Mouse (Mus musculus) brain, embryonic 14.5 days (tissue): ENCODE data around the gene Zmynd8. TPM values are rescaled to one million over a fixed set of nuclear protein-coding genes. Genes with fewer than 3 reads are reported as not detected.

Experiments
- DNase-seq: peaks from one replicate; pipeline ENCODE4 v3.0.0-alpha.2; 2011; ENCODE audit warnings: low read depth
- CTCF ChIP-seq: fragments of 200-500 bp; IDR thresholded peaks from 2 replicates; pipeline ENCODE4 v1.5.1; 2012; ENCODE audit warnings: inconsistent platforms, mild to moderate bottlenecking, moderate library complexity, borderline replicate concordance; ENCODE audit not compliant: insufficient read depth, insufficient read length; ENCODE audit errors: extremely low read depth
- POLR2A ChIP-seq: fragments of 200-500 bp; IDR thresholded peaks from 2 replicates; pipeline ENCODE4 v1.6.1; 2012; ENCODE audit warnings: mild to moderate bottlenecking, inconsistent platforms, borderline replicate concordance; ENCODE audit not compliant: poor library complexity, insufficient read depth, insufficient read length, severe bottlenecking; ENCODE audit errors: extremely low read depth
- polyA plus RNA-seq: library from polyadenylated mRNA; depleted of rRNA; stranded (reverse); fragments of >200 nt; gene quantifications from 2 replicates; pipeline ENCODE4 v1.2.3, GENCODE M21; 2012

The Zmynd8 gene
- polyA plus RNA-seq, 1 experiment: 75.8 TPM

- TF ChIP-seq POLR2A (no peak), CTCF (no peak)
- no peak for DNase-seq
Measured at GRCm38 (mm10) chr2:165825261-165825900, 73.4 kb downstream of the Zmynd8 start.

GRCm38 (mm10) chr2:165824826-165825225 is 74.0 kb downstream of the Zmynd8 start:
- no peak for DNase-seq
- TF ChIP-seq POLR2A: no peak
- no peak for TF ChIP-seq CTCF

- TF ChIP-seq POLR2A (no peak), CTCF (no peak)
- no peak for DNase-seq
Measured at GRCm38 (mm10) chr2:165822478-165822877, 76.3 kb downstream of the Zmynd8 start.

GRCm38 (mm10) chr2:165821671-165822070 is 77.1 kb downstream of the Zmynd8 start:
- TF ChIP-seq CTCF: no peak
- no peak for TF ChIP-seq POLR2A
- no peak for DNase-seq

GRCm38 (mm10) chr2:165820504-165821095 is 78.2 kb downstream of the Zmynd8 start:
- no peak for TF ChIP-seq CTCF
- TF ChIP-seq POLR2A: no peak
- DNase-seq: no peak

- DNase-seq: no peak
- TF ChIP-seq CTCF: no peak
- no peak for TF ChIP-seq POLR2A
Measured at GRCm38 (mm10) chr2:165820073-165820472, 78.7 kb downstream of the Zmynd8 start.

- peak; percentile 82 for TF ChIP-seq CTCF
- no peak for TF ChIP-seq POLR2A
- peak; percentile 75 for DNase-seq
Measured at GRCm38 (mm10) chr2:165818985-165819948, 79.5 kb downstream of the Zmynd8 start.

GRCm38 (mm10) chr2:165818570-165818969 is 80.2 kb downstream of the Zmynd8 start:
- DNase-seq: no peak
- TF ChIP-seq POLR2A (no peak), CTCF (no peak)

GRCm38 (mm10) chr2:165817437-165817836 is 81.4 kb downstream of the Zmynd8 start:
- TF ChIP-seq POLR2A (no peak), CTCF (no peak)
- DNase-seq: no peak

GRCm38 (mm10) chr2:165815103-165815880 is 83.5 kb downstream of the Zmynd8 start:
- TF ChIP-seq POLR2A: no peak
- TF ChIP-seq CTCF: no peak
- DNase-seq: no peak

- TF ChIP-seq CTCF (no peak), POLR2A (no peak)
- DNase-seq: no peak
Measured at GRCm38 (mm10) chr2:165812889-165813288, 85.9 kb downstream of the Zmynd8 start.

- DNase-seq: peak; percentile 52
- peak; percentile 74; the same call in 1 of the 2 replicates for TF ChIP-seq CTCF
- TF ChIP-seq POLR2A: no peak
Measured at GRCm38 (mm10) chr2:165811536-165811935, 87.3 kb downstream of the Zmynd8 start.
